Mouse (Mus musculus): ENCODE data around the gene Gm37240. TPM values are rescaled to one million over a fixed set of nuclear protein-coding genes. Genes with fewer than 3 reads are reported as not detected.

Gm37240 gene
- polyA plus RNA-seq, 1 experiment from 2014 or later = 0.67 TPM

DNA sequence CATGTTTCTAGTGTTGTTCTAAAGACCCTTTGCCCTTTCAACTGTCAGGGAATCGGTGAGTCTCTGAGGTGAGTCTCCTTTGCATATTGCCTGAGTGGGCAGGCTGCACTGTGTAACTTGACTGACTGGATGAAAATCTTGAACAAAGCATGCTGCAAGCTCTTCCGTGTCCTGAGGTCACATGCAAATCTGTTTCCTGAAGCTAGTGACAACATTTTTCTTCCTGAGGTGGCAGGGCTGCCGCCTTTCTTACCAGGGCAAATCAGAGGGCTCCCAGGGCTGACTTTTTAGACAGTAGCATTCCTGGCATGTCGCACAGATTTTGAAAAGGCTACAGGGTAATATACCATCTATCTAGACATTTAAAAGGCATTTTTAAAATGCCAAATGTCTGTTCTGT is 451.9 kb downstream of the Gm37240 start:
- Histone ChIP-seq H3K9me3 (ENCODE audit: control insufficient read depth, low read length) (no peaks in the 10 kb centered on the region), H3K9ac (ENCODE audit: low read length) (no peak overlapping the region), H3K4me3 (ENCODE audit: low read depth, low read length) (no peak overlapping the region), H3K27me3 (ENCODE audit: control insufficient read depth, insufficient read depth, low read length) (no peaks in the 10 kb centered on the region), H3K4me2 (no peak overlapping the region), H3K4me1 (ENCODE audit: control insufficient read depth, insufficient read depth, low read length) (no peaks in the 10 kb centered on the region), H3K27ac (ENCODE audit: low read depth, low read length) (no peak overlapping the region), H3K36me3 (ENCODE audit: control insufficient read depth, insufficient read depth, low read length) (no peaks in the 10 kb centered on the region)
- DNase-seq (ENCODE audit: low spot score, missing footprints) (no peak), ATAC-seq (ENCODE audit: low FRiP score) (no peak)
- 62% methylated on average over 4 of the region's 4 CpGs for whole genome bisulfite sequencing

- no peak overlapping the region for H3K27ac ChIP-seq (ENCODE audit: low read depth, low read length)
- no peak overlapping the region for H3K4me3 ChIP-seq (ENCODE audit: low read depth, low read length)
- 90% methylated on average over 4 of the region's 4 CpGs for whole genome bisulfite sequencing
- ATAC-seq (ENCODE audit: low FRiP score) = no peak
- no peak for DNase-seq (ENCODE audit: low spot score, missing footprints)
- H3K4me1 ChIP-seq (ENCODE audit: control insufficient read depth, insufficient read depth, low read length) = no peaks in the 10 kb centered on the region
- H3K9ac ChIP-seq (ENCODE audit: low read length) = no peak overlapping the region
- H3K9me3 ChIP-seq (ENCODE audit: control insufficient read depth, low read length) = no peaks in the 10 kb centered on the region
- no peak overlapping the region for H3K4me2 ChIP-seq
- H3K27me3 ChIP-seq (ENCODE audit: control insufficient read depth, insufficient read depth, low read length) = no peaks in the 10 kb centered on the region
- no peaks in the 10 kb centered on the region for H3K36me3 ChIP-seq (ENCODE audit: control insufficient read depth, insufficient read depth, low read length)
Measured at GRCm38 (mm10) chr3:85431208-85431607, 456.1 kb downstream of the Gm37240 start.

DNA sequence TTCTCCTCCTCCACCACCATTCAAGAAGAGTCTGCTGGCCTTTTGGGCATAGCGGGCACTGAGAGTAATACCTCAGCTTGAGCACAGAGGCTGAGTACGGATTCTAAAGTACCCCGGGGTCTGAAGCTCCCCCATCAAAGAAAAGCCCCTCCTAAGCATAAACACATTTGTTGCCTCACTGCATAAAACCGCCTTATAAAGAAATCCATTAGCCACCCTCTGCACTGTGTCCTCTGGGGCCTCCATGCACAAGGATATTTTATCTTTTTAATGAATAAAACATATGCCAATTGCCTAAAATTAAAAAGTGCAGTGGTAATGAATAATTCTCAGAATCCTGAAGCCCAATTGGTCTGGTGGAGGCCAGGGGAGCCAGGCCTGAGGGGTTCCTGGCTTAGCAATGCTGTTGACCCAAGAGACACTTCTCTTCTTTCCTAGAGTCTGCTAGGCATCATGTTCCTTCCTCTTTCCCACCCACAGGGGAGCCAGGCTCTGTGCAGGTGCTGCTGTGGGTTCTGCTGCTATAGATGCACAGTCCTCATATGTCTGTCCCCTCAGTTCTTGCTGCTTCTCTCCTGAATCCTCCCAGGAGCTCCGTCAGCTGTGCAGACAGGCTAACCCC is 463.8 kb downstream of the Gm37240 start:
- ATAC-seq (ENCODE audit: low FRiP score) (no peak), DNase-seq (ENCODE audit: low spot score, missing footprints) (no peak)
- Histone ChIP-seq H3K4me3 (ENCODE audit: low read depth, low read length) (no peak overlapping the region), H3K27ac (ENCODE audit: low read depth, low read length) (no peak overlapping the region), H3K36me3 (ENCODE audit: control insufficient read depth, insufficient read depth, low read length) (no peaks in the 10 kb centered on the region), H3K9ac (ENCODE audit: low read length) (no peak overlapping the region), H3K4me1 (ENCODE audit: control insufficient read depth, insufficient read depth, low read length) (no peaks in the 10 kb centered on the region), H3K27me3 (ENCODE audit: control insufficient read depth, insufficient read depth, low read length) (no peaks in the 10 kb centered on the region), H3K4me2 (no peak overlapping the region), H3K9me3 (ENCODE audit: control insufficient read depth, low read length) (no peaks in the 10 kb centered on the region)
- 56% methylated on average over 5 of the region's 5 CpGs for WGBS

GRCm38 (mm10) chr3:85421403-85421802 is 465.9 kb downstream of the Gm37240 start:
- Histone ChIP-seq H3K4me1 (ENCODE audit: control insufficient read depth, insufficient read depth, low read length) (no peaks in the 10 kb centered on the region), H3K27me3 (ENCODE audit: control insufficient read depth, insufficient read depth, low read length) (no peaks in the 10 kb centered on the region), H3K9me3 (ENCODE audit: control insufficient read depth, low read length) (no peaks in the 10 kb centered on the region), H3K4me3 (ENCODE audit: low read depth, low read length) (no peak overlapping the region), H3K36me3 (ENCODE audit: control insufficient read depth, insufficient read depth, low read length) (no peaks in the 10 kb centered on the region), H3K27ac (ENCODE audit: low read depth, low read length) (no peak overlapping the region), H3K4me2 (no peak overlapping the region), H3K9ac (ENCODE audit: low read length) (no peak overlapping the region)
- 91% methylated on average over 9 of the region's 9 CpGs for WGBS
- ATAC-seq (ENCODE audit: low FRiP score) = no peak
- DNase-seq (ENCODE audit: low spot score, missing footprints) = no peak

DNA sequence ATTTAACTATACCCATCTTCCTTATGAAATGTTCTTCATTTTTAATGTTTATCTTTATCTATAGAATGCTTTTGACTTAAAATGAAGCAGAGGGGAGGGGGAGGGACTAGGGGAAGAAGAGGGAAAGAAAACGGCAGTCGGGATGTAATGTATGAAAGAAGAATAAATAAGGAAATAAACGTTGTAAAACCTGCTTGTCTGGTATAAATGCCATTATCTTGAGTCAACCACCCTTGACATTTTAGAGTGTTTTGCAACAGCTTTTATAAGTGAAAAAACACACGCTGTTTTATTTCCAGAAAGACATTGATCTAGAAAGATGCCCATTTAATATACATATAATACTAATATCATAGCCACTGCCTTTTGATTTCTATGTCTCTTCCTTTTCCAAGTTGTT is 469.7 kb downstream of the Gm37240 start:
- Histone ChIP-seq H3K9ac (ENCODE audit: low read length) (no peak overlapping the region), H3K9me3 (ENCODE audit: control insufficient read depth, low read length) (no peaks in the 10 kb centered on the region), H3K4me1 (ENCODE audit: control insufficient read depth, insufficient read depth, low read length) (no peaks in the 10 kb centered on the region), H3K27ac (ENCODE audit: low read depth, low read length) (no peak overlapping the region), H3K27me3 (ENCODE audit: control insufficient read depth, insufficient read depth, low read length) (no peaks in the 10 kb centered on the region), H3K36me3 (ENCODE audit: control insufficient read depth, insufficient read depth, low read length) (no peaks in the 10 kb centered on the region), H3K4me3 (ENCODE audit: low read depth, low read length) (no peak overlapping the region), H3K4me2 (no peak overlapping the region)
- DNase-seq (ENCODE audit: low spot score, missing footprints) (no peak), ATAC-seq (ENCODE audit: low FRiP score) (no peak)
- WGBS = 88% methylated on average over 4 of the region's 4 CpGs

DNA sequence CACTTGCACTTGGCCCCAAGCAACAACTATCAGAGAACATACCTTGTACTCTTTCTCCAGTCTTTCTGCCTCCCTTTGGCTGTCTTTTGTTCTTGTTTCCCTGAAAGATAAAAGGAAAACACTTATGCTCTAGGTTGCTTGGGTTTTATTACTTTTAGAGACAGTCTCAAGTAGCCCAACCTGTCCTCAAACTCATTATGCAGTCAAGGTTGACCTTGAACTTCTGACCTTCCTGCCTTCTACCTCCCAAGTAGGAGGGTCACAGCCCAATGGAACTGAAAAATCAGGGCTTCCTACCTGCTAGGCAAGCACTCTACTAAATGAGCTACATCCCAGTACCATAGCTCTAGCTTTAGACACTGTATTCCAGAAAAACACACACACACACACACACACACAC is 488.5 kb downstream of the Gm37240 start:
- no peak overlapping the region for H3K9ac ChIP-seq (ENCODE audit: low read length)
- no peaks in the 10 kb centered on the region for H3K27me3 ChIP-seq (ENCODE audit: control insufficient read depth, insufficient read depth, low read length)
- no peak overlapping the region for H3K4me2 ChIP-seq
- no peak overlapping the region for H3K4me3 ChIP-seq (ENCODE audit: low read depth, low read length)
- H3K36me3 ChIP-seq (ENCODE audit: control insufficient read depth, insufficient read depth, low read length) = no peaks in the 10 kb centered on the region
- DNase-seq (ENCODE audit: low spot score, missing footprints) (no peak), ATAC-seq (ENCODE audit: low FRiP score) (no peak)
- H3K27ac ChIP-seq (ENCODE audit: low read depth, low read length) = no peak overlapping the region
- H3K9me3 ChIP-seq (ENCODE audit: control insufficient read depth, low read length) = no peaks in the 10 kb centered on the region
- H3K4me1 ChIP-seq (ENCODE audit: control insufficient read depth, insufficient read depth, low read length) = no peaks in the 10 kb centered on the region

GRCm38 (mm10) chr3:85398483-85398835 is 488.9 kb downstream of the Gm37240 start:
- Histone ChIP-seq H3K4me3 (ENCODE audit: low read depth, low read length) (no peak overlapping the region), H3K4me2 (no peak overlapping the region), H3K27me3 (ENCODE audit: control insufficient read depth, insufficient read depth, low read length) (no peaks in the 10 kb centered on the region), H3K4me1 (ENCODE audit: control insufficient read depth, insufficient read depth, low read length) (no peaks in the 10 kb centered on the region), H3K9ac (ENCODE audit: low read length) (no peak overlapping the region), H3K36me3 (ENCODE audit: control insufficient read depth, insufficient read depth, low read length) (no peaks in the 10 kb centered on the region), H3K27ac (ENCODE audit: low read depth, low read length) (no peak overlapping the region), H3K9me3 (ENCODE audit: control insufficient read depth, low read length) (no peaks in the 10 kb centered on the region)
- WGBS = 83% methylated on average over 1 of the region's 1 CpGs
- ATAC-seq (ENCODE audit: low FRiP score) (no peak), DNase-seq (ENCODE audit: low spot score, missing footprints) (no peak)

- no peaks in the 10 kb centered on the region for H3K4me1 ChIP-seq (ENCODE audit: control insufficient read depth, insufficient read depth, low read length)
- no peak overlapping the region for H3K4me3 ChIP-seq (ENCODE audit: low read depth, low read length)
- H3K4me2 ChIP-seq = no peak overlapping the region
- no peak for DNase-seq (ENCODE audit: low spot score, missing footprints)
- H3K9me3 ChIP-seq (ENCODE audit: control insufficient read depth, low read length) = no peaks in the 10 kb centered on the region
- H3K36me3 ChIP-seq (ENCODE audit: control insufficient read depth, insufficient read depth, low read length) = no peaks in the 10 kb centered on the region
- H3K9ac ChIP-seq (ENCODE audit: low read length) = no peak overlapping the region
- ATAC-seq (ENCODE audit: low FRiP score) = no peak
- no peaks in the 10 kb centered on the region for H3K27me3 ChIP-seq (ENCODE audit: control insufficient read depth, insufficient read depth, low read length)
- H3K27ac ChIP-seq (ENCODE audit: low read depth, low read length) = no peak overlapping the region
Measured at GRCm38 (mm10) chr3:85397816-85398482, 489.4 kb downstream of the Gm37240 start.

DNA sequence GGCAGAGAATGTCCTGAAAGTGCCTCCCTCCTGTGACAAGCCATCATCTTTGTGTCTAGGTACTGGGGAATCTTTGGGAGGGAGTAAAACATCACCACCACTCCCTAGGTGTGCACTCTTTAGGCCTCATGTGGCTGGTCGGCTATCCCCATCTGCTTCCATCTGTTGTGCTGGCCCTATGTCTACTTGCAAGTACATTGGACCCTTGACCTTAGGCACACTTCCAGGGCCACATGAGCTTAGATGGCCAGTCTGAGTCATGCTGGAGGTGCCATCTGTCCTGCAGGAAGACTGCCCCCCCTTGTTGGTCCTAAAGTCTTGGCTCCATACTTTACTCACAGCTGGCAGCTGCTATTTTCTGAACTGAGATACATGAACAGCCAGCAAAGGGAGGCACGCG is 493.9 kb downstream of the Gm37240 start:
- ATAC-seq (ENCODE audit: low FRiP score) = no peak
- H3K27me3 ChIP-seq (ENCODE audit: control insufficient read depth, insufficient read depth, low read length) = no peaks in the 10 kb centered on the region
- H3K9ac ChIP-seq (ENCODE audit: low read length) = no peak overlapping the region
- H3K4me1 ChIP-seq (ENCODE audit: control insufficient read depth, insufficient read depth, low read length) = no peaks in the 10 kb centered on the region
- H3K9me3 ChIP-seq (ENCODE audit: control insufficient read depth, low read length) = no peaks in the 10 kb centered on the region
- no peak for DNase-seq (ENCODE audit: low spot score, missing footprints)
- no peak overlapping the region for H3K27ac ChIP-seq (ENCODE audit: low read depth, low read length)
- no peak overlapping the region for H3K4me2 ChIP-seq
- H3K4me3 ChIP-seq (ENCODE audit: low read depth, low read length) = no peak overlapping the region
- WGBS = 93% methylated on average over 3 of the region's 3 CpGs
- H3K36me3 ChIP-seq (ENCODE audit: control insufficient read depth, insufficient read depth, low read length) = no peaks in the 10 kb centered on the region

Measured in midbrain, embryonic 11.5 days (tissue).